Mouse (Mus musculus): ENCODE data around the gene Mrpl20. TPM values are rescaled to one million over a fixed set of nuclear protein-coding genes. Genes with fewer than 3 reads are reported as not detected.

The Mrpl20 gene
- total RNA-seq, 1 experiment from 2014 or later = 70.3 TPM

- ATAC-seq (replicated peaks; ENCODE audit: low read depth, poor library complexity, severe bottlenecking) = no peak
Observed at GRCm38 (mm10) chr4:155849391-155849790, 46.7 kb downstream of the Mrpl20 start.

DNA sequence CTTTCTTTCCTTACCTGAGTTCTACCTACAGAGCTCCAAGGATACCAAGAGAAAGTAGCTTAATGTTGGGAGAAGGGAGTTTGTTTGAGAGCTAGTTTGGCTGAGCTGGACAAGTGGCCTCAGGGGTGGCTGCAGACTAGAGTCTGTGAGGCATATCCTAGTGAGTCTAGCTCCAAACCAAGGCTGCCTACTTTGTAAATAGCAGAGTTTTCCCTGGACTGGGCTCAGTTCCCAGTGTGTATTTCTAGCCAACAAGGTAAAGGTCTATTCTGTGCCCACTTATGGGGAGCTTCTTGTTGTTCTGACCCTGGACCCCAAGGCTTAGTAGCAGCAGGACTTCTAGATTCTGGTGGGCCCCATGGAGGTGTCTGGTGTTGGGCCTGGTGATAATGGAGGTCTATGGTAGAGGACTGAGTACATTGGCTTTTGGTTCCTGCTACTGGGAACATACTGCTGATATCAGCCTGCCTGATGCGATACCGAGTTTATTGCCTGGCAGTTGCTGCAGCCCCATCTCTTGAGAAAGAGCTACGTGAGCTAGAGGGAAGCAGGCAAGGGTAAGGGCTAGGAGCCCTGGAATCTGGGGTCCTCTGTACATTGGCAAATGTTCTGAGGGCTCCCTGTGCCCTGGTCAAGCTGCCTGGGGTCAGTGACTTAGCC lies 47.2 kb downstream of the Mrpl20 start:
- ATAC-seq (replicated peaks; ENCODE audit: low read depth, poor library complexity, severe bottlenecking) = no peak

DNA sequence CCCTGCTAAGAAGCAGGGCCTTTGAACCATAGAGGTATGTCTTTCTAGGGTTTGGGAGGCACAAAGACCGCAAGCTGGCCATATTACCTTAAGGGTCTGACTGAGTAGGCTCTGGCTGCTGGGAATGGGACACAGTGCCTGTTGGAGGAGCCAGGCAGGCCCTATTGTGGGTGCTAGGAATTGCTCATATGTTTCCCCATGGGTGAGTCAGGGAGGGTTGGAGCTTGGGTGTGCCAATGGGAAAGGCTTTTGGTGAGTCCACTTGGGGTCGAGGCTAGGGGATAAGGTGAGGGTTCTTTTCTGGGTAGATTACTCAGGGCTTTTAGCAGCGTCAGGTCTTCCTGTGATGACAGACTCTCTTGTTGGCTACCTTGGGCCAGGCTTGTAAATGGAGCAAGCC lies 48.7 kb downstream of the Mrpl20 start:
- ATAC-seq (replicated peaks; ENCODE audit: low read depth, poor library complexity, severe bottlenecking) = no peak

DNA sequence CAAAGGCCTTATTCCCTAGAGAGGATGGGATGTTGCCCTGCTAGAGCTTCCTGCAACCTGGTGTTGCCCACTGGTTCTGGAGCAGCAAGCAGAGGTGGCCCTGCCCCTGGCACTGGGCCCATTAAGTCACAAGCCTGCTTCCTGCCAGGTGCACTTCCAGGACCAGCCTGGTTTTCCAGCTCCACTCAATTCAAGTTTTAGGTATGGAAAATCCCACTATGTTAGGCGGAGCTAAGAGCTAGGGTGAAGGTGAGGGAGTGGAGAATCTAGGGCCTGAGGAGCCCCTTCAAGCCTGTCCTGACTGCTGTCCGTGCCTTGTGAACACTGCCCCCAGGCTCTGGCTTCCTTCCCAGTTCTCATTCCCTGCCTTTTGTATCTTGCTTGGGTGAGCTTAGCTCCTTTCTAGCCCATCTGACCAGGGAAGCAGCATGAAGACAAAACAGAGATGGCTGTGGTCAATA lies 49.3 kb downstream of the Mrpl20 start:
- ATAC-seq (replicated peaks; ENCODE audit: low read depth, poor library complexity, severe bottlenecking) = no peak

DNA sequence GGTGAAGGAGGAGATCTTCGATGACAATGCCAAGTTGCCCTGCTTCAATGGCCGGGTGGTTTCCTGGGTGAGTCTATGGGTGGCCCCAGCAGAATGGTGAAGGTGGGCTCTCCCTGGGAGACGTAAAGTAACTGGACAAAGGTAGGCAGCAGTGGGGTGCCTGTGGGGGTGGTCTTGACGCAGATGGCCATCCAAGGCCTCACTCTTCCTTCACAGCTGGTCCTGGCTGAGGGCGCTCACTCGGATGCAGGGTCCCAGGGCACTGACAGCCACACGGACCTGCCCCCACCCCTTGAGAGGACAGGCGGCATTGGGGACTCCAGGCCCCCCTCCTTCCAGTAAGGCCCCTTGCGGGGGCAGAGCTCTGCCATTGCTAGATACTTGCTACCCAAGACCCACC lies 50.7 kb downstream of the Mrpl20 start:
- no peak for ATAC-seq (replicated peaks; ENCODE audit: low read depth, poor library complexity, severe bottlenecking)

DNA sequence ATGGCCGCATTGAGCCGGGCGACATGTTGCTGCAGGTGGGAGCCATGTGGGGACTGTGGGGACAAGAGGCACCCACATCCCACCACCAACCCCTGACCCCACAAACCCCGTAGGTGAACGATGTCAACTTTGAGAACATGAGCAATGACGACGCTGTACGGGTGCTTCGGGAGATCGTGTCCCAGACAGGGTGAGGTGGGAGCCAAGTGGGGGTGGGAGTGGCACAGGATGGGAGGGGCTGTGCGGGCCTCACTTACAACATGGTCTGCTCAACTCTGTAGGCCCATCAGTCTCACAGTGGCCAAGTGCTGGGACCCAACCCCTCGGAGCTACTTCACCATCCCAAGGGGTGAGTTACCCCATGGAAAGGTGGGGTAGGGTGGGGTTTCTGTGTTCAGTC lies 52.3 kb downstream of the Mrpl20 start:
- ATAC-seq (replicated peaks; ENCODE audit: low read depth, poor library complexity, severe bottlenecking) = no peak

- ATAC-seq (replicated peaks; ENCODE audit: low read depth, poor library complexity, severe bottlenecking) = peak; percentile 34; the same call in 1 of the 2 replicates
Observed at GRCm38 (mm10) chr4:155856071-155856470, 53.4 kb downstream of the Mrpl20 start.

DNA sequence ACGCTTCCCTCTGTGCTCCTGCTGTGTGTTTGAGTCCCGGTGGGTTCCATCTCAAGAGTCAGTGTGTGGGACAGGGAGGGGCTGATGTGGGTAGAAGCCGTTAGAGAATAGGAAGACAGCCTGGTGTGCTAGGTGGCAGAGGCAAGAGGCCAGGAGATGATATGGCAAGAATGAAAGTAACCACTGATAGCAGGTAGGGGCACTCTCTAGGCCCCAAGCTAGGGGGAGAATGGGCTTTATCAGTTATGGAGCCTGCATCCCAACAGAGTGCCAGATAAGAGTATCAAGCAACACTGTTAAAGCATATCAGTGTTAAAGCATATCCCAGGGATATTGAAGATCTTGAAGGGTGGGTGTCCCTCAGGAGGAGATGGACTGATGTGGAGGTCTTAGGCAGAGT lies 54.2 kb downstream of the Mrpl20 start:
- ATAC-seq (replicated peaks; ENCODE audit: low read depth, poor library complexity, severe bottlenecking) = no peak

- peak; percentile 77 for ATAC-seq (replicated peaks; ENCODE audit: low read depth, poor library complexity, severe bottlenecking)
Observed at GRCm38 (mm10) chr4:155859318-155859717, 56.6 kb downstream of the Mrpl20 start.

Other genes with a start within 250 kb of the Mrpl20 start
- gene Nadk, start 240.5 kb upstream of the Mrpl20 start, total RNA-seq (2017) = 50.8 and 57.0 TPM in 2 replicates
- 14.2 and 15.8 TPM in 2 replicates for gene Slc35e2, start 201.5 kb upstream of the Mrpl20 start, total RNA-seq (2017)
- gene Cdk11b, start 178.0 kb upstream of the Mrpl20 start, total RNA-seq (2017) = 50.8 and 66.1 TPM in 2 replicates
- gene Gm10563, start 157.5 kb upstream of the Mrpl20 start, total RNA-seq (2017) = not detected in 2 replicates
- 0.91 TPM in 1 of 2 replicates, not detected in the other for gene Mmp23, start 149.5 kb upstream of the Mrpl20 start, total RNA-seq (2017)
- gene Mib2, start 133.7 kb upstream of the Mrpl20 start, total RNA-seq (2017) = 18.9 and 21.1 TPM in 2 replicates
- gene Fndc10, start 108.5 kb upstream of the Mrpl20 start, total RNA-seq (2017) = 2.9 and 3.2 TPM in 2 replicates
- 73.2 and 108 TPM in 2 replicates for gene Ssu72, start 98.1 kb upstream of the Mrpl20 start, total RNA-seq (2017)
- 0.29 TPM in 1 of 2 replicates, not detected in the other for gene Tmem240, start 68.1 kb upstream of the Mrpl20 start, total RNA-seq (2017)
- 77.0 and 120 TPM in 2 replicates for gene Atad3a, start 41.8 kb upstream of the Mrpl20 start, total RNA-seq (2017)
- 0.27 and 0.29 TPM in 2 replicates for gene Vwa1, start 28.2 kb upstream of the Mrpl20 start, total RNA-seq (2017)
- not detected in 2 replicates for gene Tmem88b, start 17.0 kb upstream of the Mrpl20 start, total RNA-seq (2017)
- not detected in 2 replicates for gene Ankrd65, start 12.4 kb upstream of the Mrpl20 start, total RNA-seq (2017)
- 83.7 and 89.3 TPM in 2 replicates for gene Ccnl2, start 9.6 kb downstream of the Mrpl20 start, total RNA-seq (2017)
- 89.9 and 123 TPM in 2 replicates for gene Aurkaip1, start 28.4 kb downstream of the Mrpl20 start, total RNA-seq (2017)
- not detected in 2 replicates for gene Mxra8, start 36.8 kb downstream of the Mrpl20 start, total RNA-seq (2017)
- gene Dvl1, start 44.5 kb downstream of the Mrpl20 start, total RNA-seq (2017) = 9.2 and 11.4 TPM in 2 replicates
- 0.09 TPM in 1 of 2 replicates, not detected in the other for gene Tas1r3, start 60.5 kb downstream of the Mrpl20 start, total RNA-seq (2017)
- gene Cptp, start 66.6 kb downstream of the Mrpl20 start, total RNA-seq (2017) = 9.2 and 10.2 TPM in 2 replicates
- 17.5 and 25.1 TPM in 2 replicates for gene Ints11, start 66.7 kb downstream of the Mrpl20 start, total RNA-seq (2017)
- 18.1 and 39.2 TPM in 2 replicates for gene Pusl1, start 88.9 kb downstream of the Mrpl20 start, total RNA-seq (2017)
- gene Acap3, start 88.9 kb downstream of the Mrpl20 start, total RNA-seq (2017) = 18.0 and 20.1 TPM in 2 replicates
- 91.5 and 103 TPM in 2 replicates for gene Ube2j2, start 141.0 kb downstream of the Mrpl20 start, total RNA-seq (2017)
- 70.8 and 78.2 TPM in 2 replicates for gene C1qtnf12, start 159.4 kb downstream of the Mrpl20 start, total RNA-seq (2017)
- 7.5 and 9.0 TPM in 2 replicates for gene B3galt6, start 189.8 kb downstream of the Mrpl20 start, total RNA-seq (2017)
- gene Sdf4, start 190.0 kb downstream of the Mrpl20 start, total RNA-seq (2017) = 125 and 157 TPM in 2 replicates
- gene Tnfrsf4, start 211.0 kb downstream of the Mrpl20 start, total RNA-seq (2017) = not detected in 2 replicates
- 6.1 and 9.8 TPM in 2 replicates for gene Tnfrsf18, start 223.3 kb downstream of the Mrpl20 start, total RNA-seq (2017)